Mouse (Mus musculus): Measurements from ENCODE around the gene Klf7.

Klf7 gene

GRCm38 (mm10) chr1:64104665-64105064 lies 17.4 kb downstream of the Klf7 start:
- DNase-seq: no peak

DNA sequence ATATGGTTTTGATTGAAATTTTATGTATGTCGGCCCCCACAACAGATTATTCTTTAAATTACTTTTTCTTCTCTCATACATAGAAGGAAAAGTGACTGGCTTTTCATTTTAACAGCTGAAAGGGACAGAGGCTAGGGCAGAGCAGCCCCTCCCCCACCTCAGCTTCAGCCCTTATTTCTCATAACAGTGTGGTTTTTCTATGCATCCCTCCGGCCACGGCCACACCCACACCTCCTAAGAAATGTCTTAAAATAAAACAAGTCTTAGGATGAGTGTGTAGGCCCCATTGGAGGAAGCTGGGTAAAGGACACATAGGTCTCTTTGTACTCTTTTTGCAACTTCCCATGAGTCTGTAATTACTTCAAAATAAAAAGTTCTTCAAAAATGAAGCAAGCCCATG lies 20.8 kb downstream of the Klf7 start:
- DNase-seq: no peak

- no peak for DNase-seq
Observed at GRCm38 (mm10) chr1:64098800-64099199, 23.3 kb downstream of the Klf7 start.

DNA sequence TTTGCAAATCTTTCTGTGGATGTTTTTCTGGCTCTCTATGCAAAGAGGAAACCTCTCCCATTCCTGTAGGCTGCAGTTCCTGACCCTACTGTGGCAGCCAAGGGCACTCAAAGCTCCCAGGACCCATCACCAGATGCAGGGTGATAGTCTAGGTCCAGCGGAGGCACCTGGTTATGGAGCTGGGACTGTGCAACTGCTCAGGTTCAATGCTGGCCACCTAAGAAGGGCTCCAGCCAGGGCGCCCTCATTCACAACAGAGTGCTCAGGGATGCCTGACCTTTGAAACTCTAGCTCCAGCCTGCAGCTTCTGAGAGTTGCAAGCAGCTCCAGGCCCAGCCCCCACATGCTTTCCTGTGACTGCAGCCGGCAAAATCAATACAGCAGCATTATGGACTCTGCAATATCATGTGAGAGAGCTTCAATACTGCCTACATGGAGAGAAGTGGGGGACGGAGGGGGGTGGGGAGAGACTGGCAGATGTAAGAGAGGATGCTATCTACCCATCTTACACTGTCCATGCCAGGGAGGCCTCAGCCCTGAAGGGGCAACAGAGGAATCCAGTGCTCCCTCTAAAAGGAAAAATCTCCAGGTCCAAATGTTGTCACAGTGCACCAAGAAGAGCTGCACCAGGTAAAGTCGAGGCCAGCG lies 24.3 kb downstream of the Klf7 start:
- DNase-seq: no peak

GRCm38 (mm10) chr1:64093018-64093417 lies 29.1 kb downstream of the Klf7 start:
- no peak for DNase-seq

GRCm38 (mm10) chr1:64091591-64091990 lies 30.5 kb downstream of the Klf7 start:
- no peak for DNase-seq

GRCm38 (mm10) chr1:64090566-64090965 lies 31.5 kb downstream of the Klf7 start:
- DNase-seq: peak; percentile 47

DNA sequence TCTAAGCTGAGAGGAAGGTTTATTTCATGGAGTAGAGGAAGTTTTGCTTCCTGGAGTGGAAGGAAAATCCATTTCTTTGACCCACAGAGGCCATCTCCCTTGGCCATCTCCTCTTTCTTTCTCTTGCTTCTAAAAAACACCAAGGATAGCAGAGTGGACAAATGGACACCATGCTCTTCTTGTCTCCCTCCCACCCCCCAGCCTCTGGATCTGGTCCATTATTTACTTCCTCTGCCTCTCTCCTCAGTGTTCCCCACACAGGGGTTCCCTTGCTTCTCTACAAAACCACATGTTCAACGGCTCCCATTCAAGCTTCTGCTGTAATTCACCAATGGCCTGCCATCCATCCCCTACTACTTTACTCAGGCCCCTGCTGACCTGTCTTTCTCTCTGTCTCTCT lies 32.4 kb downstream of the Klf7 start:
- no peak for DNase-seq

- peak; percentile 51 for DNase-seq
Observed at GRCm38 (mm10) chr1:64088604-64089320, 33.3 kb downstream of the Klf7 start.

GRCm38 (mm10) chr1:64087657-64088603 lies 34.2 kb downstream of the Klf7 start:
- DNase-seq: peak; percentile 88

DNA sequence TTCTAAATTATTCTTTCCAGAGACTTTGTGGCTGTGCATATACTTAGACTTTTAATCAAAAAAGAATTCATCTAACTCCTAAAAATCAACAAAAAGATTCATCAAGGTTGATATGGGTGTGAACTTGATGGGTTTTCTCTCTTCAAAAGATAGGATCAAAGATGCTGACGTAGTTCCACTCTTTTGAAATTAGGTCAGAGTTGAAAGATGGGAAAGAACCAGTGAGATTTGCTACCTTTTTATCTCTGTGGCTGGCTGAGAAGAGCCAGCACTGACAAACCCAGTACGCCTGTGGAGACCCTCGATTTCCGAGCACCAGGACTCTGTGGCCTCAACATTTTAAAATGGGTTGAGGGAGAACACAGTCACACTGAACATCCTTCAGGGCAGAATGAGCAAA lies 36.2 kb downstream of the Klf7 start:
- DNase-seq: no peak

DNA sequence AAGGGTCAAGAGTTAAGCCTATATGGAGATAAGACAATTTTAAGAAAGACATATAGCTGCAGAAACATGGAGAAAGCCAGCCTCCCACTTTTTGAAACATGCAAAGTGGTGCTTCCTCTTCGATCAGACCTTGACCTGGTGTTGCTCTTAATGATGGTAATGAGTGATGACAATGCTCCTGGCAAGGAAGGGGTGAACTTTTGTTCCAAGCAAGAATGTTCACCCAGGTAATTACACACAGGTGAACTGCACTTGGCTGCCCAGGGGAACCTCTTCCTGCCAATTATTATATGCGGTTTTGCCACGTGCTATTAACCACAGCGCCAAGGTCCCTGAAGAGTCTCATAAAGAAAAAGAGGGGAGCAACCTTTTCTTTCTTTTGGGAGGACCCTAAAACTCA lies 36.7 kb downstream of the Klf7 start:
- no peak for DNase-seq

- DNase-seq: no peak
Observed at GRCm38 (mm10) chr1:64084706-64085105, 37.4 kb downstream of the Klf7 start.

- no peak for DNase-seq
Observed at GRCm38 (mm10) chr1:64081791-64082190, 40.3 kb downstream of the Klf7 start.

GRCm38 (mm10) chr1:64081217-64081616 lies 40.9 kb downstream of the Klf7 start:
- no peak for DNase-seq

GRCm38 (mm10) chr1:64080263-64080662 lies 41.8 kb downstream of the Klf7 start:
- DNase-seq: no peak

DNA sequence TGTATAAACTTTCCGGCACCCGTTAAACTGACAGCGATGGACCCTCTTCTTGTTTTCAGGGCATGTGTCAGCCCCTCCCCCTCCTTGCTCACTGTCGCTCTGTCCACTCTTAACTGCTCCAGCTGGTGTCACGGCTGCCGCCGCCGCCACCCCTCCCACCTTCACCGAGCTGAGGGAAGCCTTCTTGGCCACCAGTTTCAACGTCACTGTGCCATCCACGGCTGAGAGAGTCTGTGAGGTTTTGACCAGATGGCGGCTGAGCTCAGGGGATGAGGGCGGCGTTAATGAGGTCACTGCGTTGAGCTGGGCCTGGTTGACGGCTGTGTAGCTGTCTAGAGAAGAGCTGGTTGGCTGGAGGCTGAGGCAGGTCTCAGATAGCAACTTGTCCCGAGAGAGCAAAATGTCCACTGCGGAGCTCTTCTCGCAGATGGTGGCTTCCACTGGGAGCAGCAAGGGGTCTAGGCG lies 43.3 kb downstream of the Klf7 start:
- peak; percentile 27 for DNase-seq

DNA sequence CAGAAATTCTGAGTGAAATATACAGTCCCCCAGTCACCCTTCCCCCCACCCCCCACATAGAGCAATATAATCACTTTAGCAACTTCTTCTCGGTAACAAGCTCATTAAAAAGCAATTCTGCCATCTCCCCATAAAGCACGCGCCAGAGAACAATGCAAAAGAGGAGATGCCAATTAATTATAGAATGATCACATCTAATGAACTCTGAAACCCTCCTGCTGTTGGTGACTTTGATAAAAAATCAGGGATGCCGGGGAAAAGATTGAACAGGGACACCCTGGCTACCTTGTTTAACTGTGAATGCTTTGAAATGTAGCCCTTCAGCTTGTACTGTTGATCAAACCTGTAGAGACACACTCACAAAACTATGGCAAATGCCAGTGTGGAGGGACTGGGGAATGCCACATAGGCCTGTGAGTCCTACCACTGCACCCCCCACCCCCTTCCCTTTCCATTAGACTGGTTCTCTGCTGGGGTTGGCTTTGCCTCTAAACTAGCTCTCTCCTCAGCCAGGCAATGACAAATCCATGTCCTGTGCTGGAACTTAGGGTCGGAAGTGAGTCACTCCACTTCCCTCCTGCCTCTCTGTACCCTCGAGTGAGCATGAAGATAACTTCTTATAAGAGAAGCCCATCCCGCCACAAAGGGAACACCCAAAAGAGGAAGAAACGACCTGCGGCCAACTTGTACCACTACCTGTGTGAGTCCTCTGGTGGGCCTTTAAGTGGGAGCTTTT lies 43.9 kb downstream of the Klf7 start:
- no peak for DNase-seq

DNA sequence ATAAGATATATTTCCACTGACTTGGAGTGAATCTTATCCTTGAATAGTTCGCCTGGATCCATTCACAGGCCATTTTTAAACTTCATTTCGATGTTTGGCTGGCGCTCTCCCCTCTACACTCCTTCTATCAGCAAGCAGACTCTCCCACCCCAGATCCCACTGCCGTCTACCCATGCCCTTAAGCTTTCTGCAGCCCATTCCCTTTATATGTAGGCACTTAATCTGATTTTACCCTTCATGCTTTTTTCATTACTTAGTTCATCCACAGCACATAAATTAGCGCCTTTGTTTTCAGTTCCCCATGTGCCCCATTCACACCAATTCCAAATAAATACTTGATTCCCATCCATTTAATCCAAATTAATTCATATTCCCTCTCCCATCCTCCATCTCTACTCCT lies 48.0 kb downstream of the Klf7 start:
- no peak for DNase-seq

GRCm38 (mm10) chr1:64070947-64071346 lies 51.1 kb downstream of the Klf7 start:
- no peak for DNase-seq

DNA sequence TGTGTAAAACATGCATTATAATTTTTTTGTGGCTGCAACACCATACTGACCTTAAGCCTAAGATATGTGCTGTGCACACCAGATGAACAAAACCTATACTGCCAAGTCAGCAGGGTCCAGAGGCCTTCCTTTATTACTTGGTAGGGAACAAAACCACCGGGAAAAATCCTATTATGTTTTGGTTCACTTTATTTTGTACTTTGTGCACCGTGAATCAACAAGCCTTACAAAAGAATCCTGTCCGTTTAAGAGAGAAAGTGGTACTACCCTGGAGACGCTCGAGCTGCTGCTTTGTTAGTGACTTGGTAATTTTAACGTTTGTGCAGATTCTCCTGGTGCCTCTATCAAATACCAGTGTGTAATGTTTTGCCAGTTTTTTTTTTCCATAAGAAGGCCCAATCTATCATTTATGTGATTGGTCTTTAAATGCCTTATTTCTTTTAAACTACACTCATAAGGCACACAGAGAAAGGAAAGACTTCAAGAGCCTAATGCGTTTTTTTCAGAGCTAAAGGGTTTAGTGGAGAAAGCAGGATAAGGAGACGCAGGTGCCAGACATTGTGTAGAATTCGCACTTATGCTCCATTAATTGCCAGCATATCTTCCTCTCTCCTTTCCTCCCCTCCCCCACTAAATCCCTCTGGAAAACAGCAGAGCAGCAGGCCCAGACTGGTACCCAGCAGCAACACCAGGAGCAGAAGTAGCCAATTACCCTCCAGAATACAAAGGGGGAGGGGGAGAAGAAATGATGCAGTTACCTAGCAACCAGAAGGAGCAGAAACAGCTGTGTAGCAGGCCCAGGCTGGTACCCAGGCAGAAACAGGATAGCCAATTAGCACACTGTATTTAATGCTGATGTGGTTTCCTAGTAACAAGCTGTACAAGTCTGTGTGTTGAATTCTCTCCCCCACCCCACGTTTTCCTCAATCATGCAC lies 55.5 kb downstream of the Klf7 start:
- no peak for DNase-seq

- no peak for DNase-seq
Observed at GRCm38 (mm10) chr1:64061488-64061887, 60.6 kb downstream of the Klf7 start.

All from thymus, postnatal 4 days (tissue).